Mouse (Mus musculus): ENCODE measurements around the gene Atf5. TPM values are rescaled to one million over a fixed set of nuclear protein-coding genes. Genes with fewer than 3 reads are reported as not detected.

Gene Atf5
- polyA plus RNA-seq, 1 experiment from 2014 or later, result 3.1 TPM

GRCm38 (mm10) chr7:44792781-44793180 lies 23.7 kb downstream of the Atf5 start:
- Histone ChIP-seq H3K27ac (replicated peaks; ENCODE audit: low read depth, low read length) (no peak overlapping the region), H3K9me3 (replicated peaks; ENCODE audit: control insufficient read depth, low read length) (no peaks in the 10 kb centered on the region), H3K27me3 (ENCODE audit: control insufficient read depth, insufficient read depth, low read length) (no peaks in the 10 kb centered on the region), H3K36me3 (replicated peaks; ENCODE audit: control insufficient read depth, insufficient read depth, low read depth, low read length) (no peaks in the 10 kb centered on the region), H3K4me1 (ENCODE audit: control insufficient read depth, insufficient read depth, low read length) (no peaks in the 10 kb centered on the region), H3K9ac (replicated peaks; ENCODE audit: low read length) (no peak overlapping the region), H3K4me3 (ENCODE audit: low read depth, low read length) (no peak overlapping the region), H3K4me2 (ENCODE audit: low read depth, low read length) (no peak overlapping the region)
- ATAC-seq (replicated peaks; ENCODE audit: insufficient number of reproducible peaks, low FRiP score, low TSS enrichment, low read depth) (no peak), DNase-seq (ENCODE audit: low spot score) (no peak)
- 84% methylated on average over 6 of the region's 6 CpGs for WGBS

GRCm38 (mm10) chr7:44790066-44790465 lies 26.4 kb downstream of the Atf5 start:
- DNase-seq (ENCODE audit: low spot score) (no peak), ATAC-seq (replicated peaks; ENCODE audit: insufficient number of reproducible peaks, low FRiP score, low TSS enrichment, low read depth) (no peak)
- H3K9me3 ChIP-seq (replicated peaks; ENCODE audit: control insufficient read depth, low read length), result no peaks in the 10 kb centered on the region
- H3K4me3 ChIP-seq (ENCODE audit: low read depth, low read length), result no peak overlapping the region
- H3K9ac ChIP-seq (replicated peaks; ENCODE audit: low read length), result no peak overlapping the region
- H3K36me3 ChIP-seq (replicated peaks; ENCODE audit: control insufficient read depth, insufficient read depth, low read depth, low read length), result no peaks in the 10 kb centered on the region
- H3K4me1 ChIP-seq (ENCODE audit: control insufficient read depth, insufficient read depth, low read length), result no peaks in the 10 kb centered on the region
- H3K27ac ChIP-seq (replicated peaks; ENCODE audit: low read depth, low read length), result no peak overlapping the region
- H3K4me2 ChIP-seq (ENCODE audit: low read depth, low read length), result no peak overlapping the region
- 54% methylated on average over 4 of the region's 4 CpGs for WGBS
- H3K27me3 ChIP-seq (ENCODE audit: control insufficient read depth, insufficient read depth, low read length), result no peaks in the 10 kb centered on the region

DNA sequence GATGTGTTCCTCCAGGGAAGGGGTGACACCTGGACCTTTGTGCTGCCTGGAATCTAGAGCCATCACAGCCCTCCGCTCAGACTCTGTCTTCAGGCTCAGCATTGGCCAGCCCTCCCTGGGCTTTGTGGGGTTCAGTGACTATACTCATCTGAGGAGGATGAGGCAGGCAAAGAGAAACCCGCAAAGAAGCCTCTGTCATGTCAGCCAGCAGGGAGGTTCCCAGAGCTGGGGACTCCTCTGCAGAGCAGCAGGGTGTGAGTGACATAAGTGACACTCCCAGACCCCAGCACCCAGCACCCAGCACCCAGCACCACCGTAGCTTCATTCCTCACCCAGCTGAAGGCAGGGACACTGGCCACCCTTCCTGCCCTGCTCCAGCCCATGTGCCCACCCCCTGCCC lies 26.9 kb downstream of the Atf5 start:
- Histone ChIP-seq H3K27me3 (ENCODE audit: control insufficient read depth, insufficient read depth, low read length) (no peaks in the 10 kb centered on the region), H3K4me2 (ENCODE audit: low read depth, low read length) (no peak overlapping the region), H3K9me3 (replicated peaks; ENCODE audit: control insufficient read depth, low read length) (no peaks in the 10 kb centered on the region), H3K4me1 (ENCODE audit: control insufficient read depth, insufficient read depth, low read length) (no peaks in the 10 kb centered on the region), H3K9ac (replicated peaks; ENCODE audit: low read length) (no peak overlapping the region), H3K27ac (replicated peaks; ENCODE audit: low read depth, low read length) (no peak overlapping the region), H3K4me3 (ENCODE audit: low read depth, low read length) (no peak overlapping the region), H3K36me3 (replicated peaks; ENCODE audit: control insufficient read depth, insufficient read depth, low read depth, low read length) (no peaks in the 10 kb centered on the region)
- WGBS, result 69% methylated on average over 3 of the region's 3 CpGs
- ATAC-seq (replicated peaks; ENCODE audit: insufficient number of reproducible peaks, low FRiP score, low TSS enrichment, low read depth) (no peak), DNase-seq (ENCODE audit: low spot score) (no peak)

- Histone ChIP-seq H3K4me2 (ENCODE audit: low read depth, low read length) (no peak overlapping the region), H3K4me1 (ENCODE audit: control insufficient read depth, insufficient read depth, low read length) (no peaks in the 10 kb centered on the region), H3K27ac (replicated peaks; ENCODE audit: low read depth, low read length) (no peak overlapping the region)
Observed at GRCm38 (mm10) chr7:44780101-44780500, 36.4 kb downstream of the Atf5 start.

GRCm38 (mm10) chr7:44776849-44777498 lies 39.5 kb downstream of the Atf5 start:
- peak; percentile 3 for DNase-seq (ENCODE audit: low spot score)
- H3K4me3 ChIP-seq (ENCODE audit: low read depth, low read length), result no peak overlapping the region
- H3K4me2 ChIP-seq (ENCODE audit: low read depth, low read length), result no peak overlapping the region
- H3K36me3 ChIP-seq (replicated peaks; ENCODE audit: control insufficient read depth, insufficient read depth, low read depth, low read length), result no peaks in the 10 kb centered on the region
- no peaks in the 10 kb centered on the region for H3K27me3 ChIP-seq (ENCODE audit: control insufficient read depth, insufficient read depth, low read length)
- 75% methylated on average over 9 of the region's 9 CpGs for WGBS
- H3K9ac ChIP-seq (replicated peaks; ENCODE audit: low read length), result no peak overlapping the region
- no peaks in the 10 kb centered on the region for H3K4me1 ChIP-seq (ENCODE audit: control insufficient read depth, insufficient read depth, low read length)
- ATAC-seq (replicated peaks; ENCODE audit: insufficient number of reproducible peaks, low FRiP score, low TSS enrichment, low read depth), result no peak
- no peaks in the 10 kb centered on the region for H3K9me3 ChIP-seq (replicated peaks; ENCODE audit: control insufficient read depth, low read length)
- no peak overlapping the region for H3K27ac ChIP-seq (replicated peaks; ENCODE audit: low read depth, low read length)

More at GRCm38 (mm10) chr7:44780101-44780500, 36.4 kb downstream of the Atf5 start:
- 86% methylated on average over 8 of the region's 8 CpGs for WGBS
- H3K36me3 ChIP-seq (replicated peaks; ENCODE audit: control insufficient read depth, insufficient read depth, low read depth, low read length), result no peaks in the 10 kb centered on the region
- no peak for ATAC-seq (replicated peaks; ENCODE audit: insufficient number of reproducible peaks, low FRiP score, low TSS enrichment, low read depth)
- no peaks in the 10 kb centered on the region for H3K27me3 ChIP-seq (ENCODE audit: control insufficient read depth, insufficient read depth, low read length)
- no peak for DNase-seq (ENCODE audit: low spot score)
- no peak overlapping the region for H3K9ac ChIP-seq (replicated peaks; ENCODE audit: low read length)
- H3K9me3 ChIP-seq (replicated peaks; ENCODE audit: control insufficient read depth, low read length), result no peaks in the 10 kb centered on the region
- no peak overlapping the region for H3K4me3 ChIP-seq (ENCODE audit: low read depth, low read length)

DNA sequence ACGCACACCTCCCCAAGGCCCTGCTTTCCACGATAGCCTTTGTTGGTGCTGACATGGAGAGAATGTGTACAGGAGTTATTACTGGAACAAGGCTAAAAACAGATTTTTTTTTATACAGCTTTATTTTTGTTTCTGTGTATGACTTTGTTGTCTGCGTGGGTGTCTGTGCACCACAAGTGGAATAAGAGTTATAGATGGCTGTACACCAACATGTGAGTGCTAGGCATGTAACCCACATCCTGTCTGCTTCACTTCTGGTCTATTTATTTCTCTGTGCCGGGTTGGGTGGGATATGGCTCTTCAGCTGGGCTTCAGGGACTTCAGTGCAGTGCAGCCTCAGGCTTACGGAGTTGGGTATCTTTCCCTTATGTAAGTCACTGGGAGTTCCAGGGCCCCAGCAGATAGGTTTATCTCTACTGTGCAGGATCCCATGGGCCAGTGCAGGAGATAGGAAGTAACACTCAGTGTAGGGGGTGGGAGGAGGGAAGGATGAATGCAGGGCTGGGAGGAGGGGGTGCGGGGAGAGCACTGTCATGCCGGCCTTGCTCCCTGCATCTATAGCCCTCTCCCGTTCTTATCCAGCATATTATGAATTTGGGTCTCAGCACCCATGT lies 43.8 kb downstream of the Atf5 start:
- ATAC-seq (replicated peaks; ENCODE audit: insufficient number of reproducible peaks, low FRiP score, low TSS enrichment, low read depth) (no peak), DNase-seq (ENCODE audit: low spot score) (no peak)
- Histone ChIP-seq H3K9ac (replicated peaks; ENCODE audit: low read length) (no peak overlapping the region), H3K9me3 (replicated peaks; ENCODE audit: control insufficient read depth, low read length) (no peaks in the 10 kb centered on the region), H3K4me3 (ENCODE audit: low read depth, low read length) (no peak overlapping the region), H3K27me3 (ENCODE audit: control insufficient read depth, insufficient read depth, low read length) (no peaks in the 10 kb centered on the region), H3K36me3 (replicated peaks; ENCODE audit: control insufficient read depth, insufficient read depth, low read depth, low read length) (no peaks in the 10 kb centered on the region), H3K4me2 (ENCODE audit: low read depth, low read length) (no peak overlapping the region), H3K27ac (replicated peaks; ENCODE audit: low read depth, low read length) (no peak overlapping the region), H3K4me1 (ENCODE audit: control insufficient read depth, insufficient read depth, low read length) (no peaks in the 10 kb centered on the region)
- 85% methylated on average over 8 of the region's 8 CpGs for WGBS

DNA sequence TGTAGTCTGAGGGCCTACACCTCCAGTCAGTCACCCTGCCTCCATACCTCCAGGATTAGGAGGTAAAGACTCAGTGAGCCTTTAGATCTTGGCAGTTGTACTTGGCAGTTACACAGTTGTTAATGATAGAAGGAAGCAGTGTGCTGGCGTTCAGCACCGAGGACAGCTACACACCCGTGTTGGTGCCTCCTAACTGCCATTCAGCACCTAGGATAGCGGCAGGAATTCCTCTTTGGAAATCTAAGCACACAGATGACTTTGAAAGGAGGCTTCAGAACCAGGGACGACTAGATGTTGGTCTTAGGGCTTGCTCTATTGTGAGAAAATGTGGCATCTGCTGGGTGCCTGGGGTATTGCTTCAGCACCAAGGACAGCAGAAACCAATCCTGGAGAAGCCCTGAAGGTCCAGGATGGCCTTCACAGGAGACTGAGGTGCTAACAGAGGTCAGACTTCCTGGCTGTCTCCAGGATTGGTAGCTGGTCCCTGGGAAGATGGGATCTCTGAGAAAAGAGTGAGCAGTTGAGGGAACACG lies 46.3 kb downstream of the Atf5 start:
- Histone ChIP-seq H3K4me1 (ENCODE audit: control insufficient read depth, insufficient read depth, low read length) (no peaks in the 10 kb centered on the region), H3K27ac (replicated peaks; ENCODE audit: low read depth, low read length) (no peak overlapping the region), H3K4me2 (ENCODE audit: low read depth, low read length) (no peak overlapping the region), H3K4me3 (ENCODE audit: low read depth, low read length) (no peak overlapping the region), H3K9me3 (replicated peaks; ENCODE audit: control insufficient read depth, low read length) (no peaks in the 10 kb centered on the region), H3K27me3 (ENCODE audit: control insufficient read depth, insufficient read depth, low read length) (no peaks in the 10 kb centered on the region), H3K36me3 (replicated peaks; ENCODE audit: control insufficient read depth, insufficient read depth, low read depth, low read length) (no peaks in the 10 kb centered on the region; the same call in 1 of the 2 replicates), H3K9ac (replicated peaks; ENCODE audit: low read length) (no peak overlapping the region)
- ATAC-seq (replicated peaks; ENCODE audit: insufficient number of reproducible peaks, low FRiP score, low TSS enrichment, low read depth) (no peak), DNase-seq (ENCODE audit: low spot score) (peak; percentile 94)
- 16% methylated on average over 6 of the region's 6 CpGs for WGBS

DNA sequence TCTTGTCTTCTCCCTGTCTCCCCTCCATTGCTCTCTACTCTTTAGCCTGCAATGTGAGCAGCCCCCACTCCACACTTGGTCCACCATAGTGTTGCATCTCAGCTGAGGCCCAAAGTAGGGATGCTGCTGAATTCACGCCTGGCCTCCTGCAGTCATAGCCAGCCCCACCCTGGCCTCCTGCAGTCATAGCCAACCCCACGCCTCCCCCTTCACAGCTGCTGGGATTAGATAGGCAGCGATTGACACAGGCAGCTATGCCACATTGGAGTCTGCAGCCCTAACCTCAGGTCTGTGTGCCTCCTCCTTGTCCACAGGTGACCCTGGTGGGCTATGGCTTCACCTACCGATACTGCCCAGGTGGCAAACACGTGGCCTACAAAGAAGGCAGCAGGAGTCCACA lies 48.3 kb downstream of the Atf5 start:
- Histone ChIP-seq H3K9me3 (replicated peaks; ENCODE audit: control insufficient read depth, low read length) (no peaks in the 10 kb centered on the region), H3K4me1 (ENCODE audit: control insufficient read depth, insufficient read depth, low read length) (no peaks in the 10 kb centered on the region), H3K36me3 (replicated peaks; ENCODE audit: control insufficient read depth, insufficient read depth, low read depth, low read length) (peaks cover 3% of the 10 kb centered on the region), H3K4me2 (ENCODE audit: low read depth, low read length) (no peak overlapping the region), H3K9ac (replicated peaks; ENCODE audit: low read length) (no peak overlapping the region), H3K27ac (replicated peaks; ENCODE audit: low read depth, low read length) (no peak overlapping the region), H3K4me3 (ENCODE audit: low read depth, low read length) (no peak overlapping the region), H3K27me3 (ENCODE audit: control insufficient read depth, insufficient read depth, low read length) (no peaks in the 10 kb centered on the region)
- DNase-seq (ENCODE audit: low spot score), result no peak
- WGBS, result 86% methylated on average over 5 of the region's 5 CpGs
- ATAC-seq (replicated peaks; ENCODE audit: insufficient number of reproducible peaks, low FRiP score, low TSS enrichment, low read depth), result no peak
